Mouse (Mus musculus) testis, adult 2 months (tissue): Measurements from ENCODE around the gene Gm45062. TPM values are rescaled to one million over a fixed set of nuclear protein-coding genes. Genes with fewer than 3 reads are reported as not detected.

Experiments
- H3K27ac ChIP-seq: fragments of 200-500 bp; 2 replicates; pipeline ENCODE4 v1.5.1; 2012; ENCODE audit warnings: low read depth, low read length; ENCODE audit not compliant: control insufficient read depth, insufficient read depth
- H3K27me3 ChIP-seq: fragments of 200-500 bp; 2 replicates; pipeline ENCODE4 v1.6.1; 2012; ENCODE audit warnings: mild to moderate bottlenecking, low read length, moderate library complexity; ENCODE audit not compliant: control insufficient read depth, insufficient read depth
- H3K36me3 ChIP-seq: fragments of 200-500 bp; 2 replicates; pipeline ENCODE4 v1.6.1; 2012; ENCODE audit warnings: mild to moderate bottlenecking, low read length; ENCODE audit not compliant: control insufficient read depth, insufficient read depth
- H3K4me1 ChIP-seq: fragments of 200-500 bp; 2 replicates; pipeline ENCODE4 v1.6.1; 2012; ENCODE audit warnings: low read length; ENCODE audit not compliant: control insufficient read depth, insufficient read depth
- H3K4me3 ChIP-seq: fragments of 200-500 bp; 2 replicates; pipeline ENCODE4 v1.5.1; 2012; ENCODE audit warnings: low read depth, mild to moderate bottlenecking, low read length, moderate library complexity, mixed read lengths; ENCODE audit not compliant: control insufficient read depth
- CTCF ChIP-seq: fragments of 200-500 bp; IDR thresholded peaks from 2 replicates; pipeline ENCODE4 v1.5.1; 2012; ENCODE audit warnings: low read depth, mild to moderate bottlenecking, inconsistent platforms, low read length, moderate library complexity; ENCODE audit not compliant: control insufficient read depth, insufficient read depth, insufficient replicate concordance
- POLR2A ChIP-seq: fragments of 200-500 bp; IDR thresholded peaks from 2 replicates; pipeline ENCODE4 v1.6.1; 2012; ENCODE audit warnings: low read depth, mild to moderate bottlenecking, inconsistent platforms, low read length, moderate library complexity; ENCODE audit not compliant: control insufficient read depth
- polyA plus RNA-seq: library from polyadenylated mRNA; depleted of rRNA; stranded (reverse); fragments of >200 nt; gene quantifications from 2 replicates; pipeline ENCODE4 v1.2.3, GENCODE M21; 2012

Gm45062 gene
- polyA plus RNA-seq, 1 experiment = 4.6 TPM

GRCm38 (mm10) chr6:8409865-8410264 lies 150.6 kb downstream of the Gm45062 start:
- Histone ChIP-seq H3K27me3 (no peaks in the 10 kb centered on the region), H3K4me3 (no peak overlapping the region), H3K4me1 (0 out of 2 replicates have a peak, but pooled peaks cover 2% of the 10 kb centered on the region), H3K36me3 (no peaks in the 10 kb centered on the region), H3K27ac (no peak overlapping the region)
- no peak for TF ChIP-seq CTCF
- TF ChIP-seq POLR2A = no peak

- Histone ChIP-seq H3K36me3 (no peaks in the 10 kb centered on the region), H3K27me3 (no peaks in the 10 kb centered on the region), H3K4me3 (no peak overlapping the region), H3K27ac (no peak overlapping the region), H3K4me1 (0 out of 2 replicates have a peak, but pooled peaks cover 2% of the 10 kb centered on the region)
- TF ChIP-seq POLR2A (no peak), CTCF (no peak)
Measured at GRCm38 (mm10) chr6:8412845-8413598, 153.8 kb downstream of the Gm45062 start.

- Histone ChIP-seq H3K4me1 (0 out of 2 replicates have a peak, but pooled peaks cover 2% of the 10 kb centered on the region), H3K27ac (no peak overlapping the region), H3K27me3 (no peaks in the 10 kb centered on the region), H3K4me3 (no peak overlapping the region; the same call in 1 of the 2 replicates), H3K36me3 (no peaks in the 10 kb centered on the region)
- no peak for TF ChIP-seq POLR2A
- no peak for TF ChIP-seq CTCF
Measured at GRCm38 (mm10) chr6:8414020-8414419, 154.8 kb downstream of the Gm45062 start.

GRCm38 (mm10) chr6:8415823-8416222 lies 156.6 kb downstream of the Gm45062 start:
- TF ChIP-seq CTCF (no peak), POLR2A (no peak)
- no peak overlapping the region for H3K27ac ChIP-seq
- no peaks in the 10 kb centered on the region for H3K27me3 ChIP-seq

GRCm38 (mm10) chr6:8416802-8417569 lies 157.7 kb downstream of the Gm45062 start:
- no peak overlapping the region for H3K4me3 ChIP-seq
- no peak overlapping the region for H3K27ac ChIP-seq
- no peaks in the 10 kb centered on the region for H3K36me3 ChIP-seq
- H3K4me1 ChIP-seq = 0 out of 2 replicates have a peak, but pooled peaks cover 2% of the 10 kb centered on the region
- H3K27me3 ChIP-seq = no peaks in the 10 kb centered on the region
- TF ChIP-seq CTCF (no peak), POLR2A (no peak)

More at GRCm38 (mm10) chr6:8415823-8416222, 156.6 kb downstream of the Gm45062 start:
- H3K36me3 ChIP-seq = no peaks in the 10 kb centered on the region
- no peak overlapping the region for H3K4me3 ChIP-seq
- H3K4me1 ChIP-seq = 0 out of 2 replicates have a peak, but pooled peaks cover 2% of the 10 kb centered on the region

GRCm38 (mm10) chr6:8419485-8420186 lies 160.4 kb downstream of the Gm45062 start:
- Histone ChIP-seq H3K27me3 (no peaks in the 10 kb centered on the region), H3K4me1 (no peaks in the 10 kb centered on the region), H3K27ac (no peak overlapping the region), H3K4me3 (no peak overlapping the region), H3K36me3 (no peaks in the 10 kb centered on the region)
- TF ChIP-seq CTCF (no peak), POLR2A (no peak)

GRCm38 (mm10) chr6:8420187-8420503 lies 160.9 kb downstream of the Gm45062 start:
- TF ChIP-seq POLR2A (no peak), CTCF (no peak)
- Histone ChIP-seq H3K27me3 (no peaks in the 10 kb centered on the region), H3K27ac (no peak overlapping the region), H3K4me3 (no peak overlapping the region), H3K4me1 (no peaks in the 10 kb centered on the region), H3K36me3 (no peaks in the 10 kb centered on the region)
